Mouse (Mus musculus) adrenal gland, postnatal 10 days (tissue): ENCODE data around the gene Cox19. TPM values are rescaled to one million over a fixed set of nuclear protein-coding genes. Genes with fewer than 3 reads are reported as not detected.
"Not testable (repeated sequence)": the region's sequence is repeated elsewhere in the genome, so short reads cannot be mapped to it uniquely, and the experiment has no call there.

Experiments used
- DNase-seq: peaks from one replicate; pipeline ENCODE4 v3.0.0; 2021; ENCODE audit warnings: mixed read lengths
- total RNA-seq, 2 experiments: library from RNA; stranded (reverse); gene quantifications; 2 replicates each; pipeline ENCODE4 v1.2.3; 2021

Cox19 gene
- total RNA-seq, 2 experiments from 2014 or later, result 81.5 to 84.7 TPM

DNA sequence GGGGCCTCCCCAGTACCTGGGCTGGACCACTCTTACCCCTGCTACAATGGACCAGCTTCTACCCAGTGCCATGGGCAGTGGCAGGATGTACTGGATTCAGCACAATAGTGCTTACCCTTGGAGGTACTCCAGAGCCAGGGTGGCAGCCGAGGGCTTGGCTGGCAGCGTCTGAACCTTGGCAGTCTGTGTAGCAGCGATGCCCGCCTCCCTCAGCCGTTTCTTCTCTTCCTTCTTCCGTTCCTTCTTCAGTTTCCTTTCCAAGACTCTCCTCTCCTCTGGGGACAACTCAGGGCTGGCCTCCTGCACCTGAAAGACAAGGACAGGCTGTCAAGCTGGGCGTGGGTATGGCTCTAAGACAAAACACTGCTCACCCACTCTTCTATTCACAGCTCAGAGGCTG, 12.6 kb upstream of the Cox19 start:
- no peak for DNase-seq

DNA sequence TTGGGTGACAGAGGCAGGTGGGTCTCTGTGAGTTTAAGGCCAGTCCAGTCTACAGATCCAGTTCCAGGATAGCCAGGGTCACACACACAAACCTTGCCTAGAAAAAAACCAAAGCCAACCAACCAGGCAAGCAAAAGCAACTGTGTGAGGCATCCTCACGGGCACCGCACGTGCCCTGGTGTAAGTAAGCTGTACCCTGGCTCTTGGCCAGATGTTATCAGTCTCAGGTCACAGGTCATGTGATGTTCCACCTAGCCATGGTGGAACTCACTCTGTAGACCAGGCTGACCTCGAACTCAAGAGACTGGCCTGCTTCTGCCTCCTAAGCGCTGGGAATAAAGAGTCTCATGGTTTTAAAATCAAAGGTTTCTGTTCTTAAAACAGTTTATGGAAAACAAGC, 8.0 kb upstream of the Cox19 start:
- no peak for DNase-seq

DNA sequence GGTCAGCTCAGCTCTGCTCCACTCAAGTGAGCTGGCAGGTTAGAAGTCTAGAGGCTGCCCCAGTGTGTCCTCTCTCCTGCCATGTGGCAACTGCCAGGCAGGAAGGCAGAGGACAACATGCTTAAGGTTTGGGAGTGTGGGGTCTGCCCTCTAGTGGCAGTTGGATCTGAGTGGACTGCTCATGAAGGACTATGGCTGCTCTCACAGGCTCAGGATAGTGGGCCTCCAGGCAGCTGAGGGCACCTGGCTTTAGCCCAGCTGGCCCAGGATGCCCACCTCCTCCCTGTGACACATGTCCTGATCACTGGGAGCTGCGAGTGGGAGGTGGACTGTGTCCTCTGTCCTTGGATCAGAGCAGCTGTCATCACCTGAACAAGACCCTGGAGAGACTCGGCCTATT, 7.4 kb upstream of the Cox19 start:
- peak; percentile 50 for DNase-seq

DNA sequence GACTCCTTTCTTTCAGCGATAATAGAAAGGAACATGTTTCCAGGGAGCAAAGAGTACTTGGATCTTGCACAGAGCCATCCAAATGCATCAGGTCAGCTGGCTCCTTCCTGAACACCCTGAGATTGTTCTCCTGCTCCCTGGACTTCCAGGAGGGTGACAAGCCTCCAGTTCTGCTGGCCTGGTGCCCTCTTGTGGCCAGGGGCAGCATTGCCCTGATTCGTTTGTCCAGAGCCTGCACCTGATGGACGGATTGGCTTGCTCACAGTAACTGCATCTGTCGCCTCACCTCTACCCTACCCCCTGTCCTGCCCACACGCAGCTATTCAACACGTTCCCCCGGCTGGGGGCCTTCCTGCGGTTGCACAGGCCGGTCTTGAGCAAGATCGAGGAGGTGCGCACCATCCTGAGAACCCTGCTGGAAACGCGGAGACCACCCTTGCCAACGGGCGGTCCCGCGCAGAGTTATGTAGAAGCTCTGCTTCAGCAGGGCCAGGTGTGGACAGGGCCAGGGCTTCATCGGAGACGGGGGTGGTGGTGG, 4.1 kb upstream of the Cox19 start:
- peak; percentile 92 for DNase-seq

DNA sequence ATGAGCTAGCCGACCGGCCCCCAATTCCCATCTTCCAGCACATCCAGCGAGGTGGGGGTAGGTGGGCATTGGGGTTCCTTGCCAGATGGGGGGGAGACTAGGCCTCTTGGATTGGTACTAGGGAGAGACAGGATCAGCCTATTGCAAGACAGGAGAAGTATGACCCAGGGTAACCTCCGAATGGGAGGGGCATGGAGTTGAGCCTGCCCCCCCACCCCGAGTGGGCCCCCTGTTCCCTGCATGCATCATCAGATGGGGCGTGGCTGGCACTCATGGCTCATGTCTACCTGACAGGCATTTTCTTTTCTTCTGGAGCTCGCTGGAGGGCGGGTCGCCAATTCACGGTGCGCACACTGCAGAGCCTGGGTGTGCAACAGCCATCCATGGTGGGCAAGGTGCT, 2.7 kb upstream of the Cox19 start:
- DNase-seq, result no peak

DNA sequence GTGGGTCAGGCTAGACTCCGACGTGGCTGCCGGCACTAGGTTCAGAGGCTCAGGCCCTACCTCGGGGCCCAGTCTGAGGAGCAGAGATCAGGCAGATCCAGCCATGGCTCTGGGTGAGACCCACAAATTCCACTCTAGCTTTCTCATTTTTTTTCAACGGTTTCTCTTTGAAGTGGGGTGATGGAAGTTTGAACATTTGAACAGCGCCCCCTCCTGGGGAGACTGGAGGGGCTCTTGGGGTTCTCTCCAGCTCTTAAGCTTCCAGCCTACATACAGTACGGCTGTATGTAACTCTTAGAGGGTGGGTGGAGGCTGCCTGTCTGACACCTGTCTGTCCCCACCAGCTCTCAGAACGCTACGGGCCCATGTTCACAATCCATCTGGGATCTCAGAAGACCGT, 2.3 kb upstream of the Cox19 start:
- peak; percentile 47 for DNase-seq

DNA sequence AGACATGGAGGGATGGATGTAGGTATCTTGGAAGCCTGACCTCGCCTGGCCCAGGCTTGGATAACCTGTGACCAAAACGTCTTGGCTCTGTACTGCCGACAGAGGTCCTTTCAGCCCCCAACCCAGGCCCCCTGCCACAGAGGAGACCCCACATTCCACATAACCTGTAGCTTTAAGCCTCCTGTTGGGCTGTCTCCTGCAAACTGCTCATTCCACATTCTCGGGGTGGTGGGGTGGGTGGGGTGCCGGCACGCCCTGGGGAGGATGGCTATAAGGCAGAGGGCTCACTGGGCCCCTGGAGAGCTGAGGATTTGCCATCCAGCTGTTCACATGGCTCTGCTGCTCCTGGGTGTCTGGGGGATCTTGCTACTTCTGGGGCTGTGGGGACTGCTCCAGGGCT, 1.1 kb upstream of the Cox19 start, which contains the start of gene Cyp2w1:
Cyp2w1 (plus strand) TSS at position 301 of the 400 bp plus-strand sequence.
- DNase-seq, result no peak

DNA sequence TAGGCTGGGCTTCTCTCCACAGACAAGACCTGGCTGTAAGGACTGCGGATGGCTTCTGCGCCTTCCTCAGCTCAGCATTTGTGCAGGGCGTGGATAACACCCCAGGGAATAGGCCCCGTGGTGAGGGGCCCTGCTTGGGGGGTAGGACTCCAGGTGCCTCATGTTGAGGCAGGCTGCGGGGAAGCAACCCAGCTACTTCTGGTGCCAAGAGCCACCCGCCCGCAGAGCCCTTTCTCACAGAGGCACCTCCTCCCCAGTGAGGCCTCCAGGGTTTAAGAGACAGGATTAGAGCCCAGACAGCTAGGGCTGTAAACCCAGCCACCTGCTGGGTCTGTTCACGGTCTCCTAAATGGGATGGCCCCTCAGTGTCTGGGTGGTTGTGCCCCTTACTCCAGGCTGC, 410 bp upstream of the Cox19 start:
- no peak for DNase-seq

DNA sequence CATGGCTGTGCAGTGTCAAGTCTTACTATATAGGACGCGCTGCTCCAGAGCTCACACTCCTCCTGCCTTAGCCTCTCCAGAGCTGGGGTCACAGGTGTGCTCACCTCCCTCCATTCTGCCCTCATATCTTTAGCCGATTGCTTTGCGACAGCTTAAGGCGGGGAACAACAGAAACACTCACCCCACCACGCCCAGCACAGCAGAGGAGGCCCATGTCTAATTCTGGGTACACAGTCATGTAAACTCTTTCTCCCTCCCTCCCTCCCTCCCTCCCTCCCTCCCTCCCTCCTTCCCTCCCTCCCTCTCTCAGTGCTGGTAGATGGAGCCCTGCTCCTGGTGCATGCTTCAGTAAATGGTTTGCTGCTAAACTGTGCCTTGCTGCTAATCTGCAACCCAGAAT, 1.5 kb downstream of the Cox19 start:
- no peak for DNase-seq

DNA sequence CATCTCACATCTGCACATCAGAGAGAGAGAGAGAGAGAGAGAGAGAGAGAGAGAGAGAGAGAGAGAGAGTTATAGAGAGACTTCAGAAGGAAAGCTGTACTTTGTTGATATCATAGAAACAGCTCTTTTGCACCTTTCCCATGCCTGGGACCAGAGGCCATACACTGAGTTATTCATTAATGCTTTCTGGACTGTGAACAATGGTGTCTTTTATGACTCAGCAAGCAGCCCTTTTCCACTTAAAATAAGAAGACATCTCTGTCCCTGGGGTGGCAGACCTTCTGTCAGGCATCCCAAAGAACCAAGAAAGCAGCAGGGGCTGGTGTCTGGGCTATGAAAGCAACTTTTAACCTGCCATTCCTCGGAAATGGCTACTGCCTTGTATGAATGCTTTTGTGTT, 4.0 kb downstream of the Cox19 start:
- no peak for DNase-seq

DNA sequence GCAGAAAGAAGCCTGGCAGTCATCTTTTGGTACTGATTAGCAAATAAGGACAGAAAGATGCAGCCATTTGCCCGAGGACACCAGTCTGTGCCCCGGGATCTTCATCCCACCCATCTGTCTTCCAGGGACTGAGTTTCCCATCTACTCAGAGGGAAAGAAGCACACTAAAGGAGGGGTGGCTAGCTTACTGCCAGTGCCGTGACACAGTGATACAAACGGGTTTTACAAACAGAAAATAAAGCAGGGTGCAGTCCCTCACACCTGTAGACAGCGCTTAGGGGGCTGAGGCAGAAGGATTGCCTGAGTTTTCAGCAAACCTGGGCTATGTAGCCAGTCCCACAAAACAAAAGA, 5.9 kb downstream of the Cox19 start:
- DNase-seq, result no peak

DNA sequence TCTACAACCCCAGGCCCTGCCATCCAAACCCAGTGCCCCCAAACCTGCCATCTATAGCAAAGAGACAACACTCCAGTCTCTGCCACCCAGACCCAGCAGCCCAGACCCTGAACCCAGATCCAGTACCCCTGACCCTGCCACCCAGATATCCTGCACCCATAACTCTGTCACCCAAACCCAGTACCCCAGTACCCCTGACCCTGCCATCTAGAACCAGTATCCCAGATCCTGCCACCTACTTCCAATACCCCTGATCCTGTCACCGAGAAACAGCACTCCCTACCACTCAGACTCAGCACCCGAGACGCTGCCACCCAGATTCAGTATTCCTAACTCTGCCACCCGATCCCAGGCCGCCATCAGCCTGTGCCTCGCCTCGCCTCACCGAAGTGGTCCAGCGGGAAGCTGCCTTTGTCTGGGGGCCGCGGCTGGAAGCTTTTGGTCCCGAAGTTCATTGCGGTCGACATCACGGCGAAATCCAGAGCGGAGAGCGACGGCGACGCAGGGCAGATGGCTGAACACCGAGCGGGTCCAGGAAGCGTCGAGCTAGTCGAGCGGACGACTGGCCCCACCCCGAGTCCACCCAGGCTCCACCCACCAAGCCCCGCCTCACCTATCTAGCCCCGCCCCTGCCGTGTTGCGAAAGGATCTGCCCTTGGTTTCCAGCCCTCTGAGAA, 6.4 kb downstream of the Cox19 start:
- peak; percentile 99 for DNase-seq

DNA sequence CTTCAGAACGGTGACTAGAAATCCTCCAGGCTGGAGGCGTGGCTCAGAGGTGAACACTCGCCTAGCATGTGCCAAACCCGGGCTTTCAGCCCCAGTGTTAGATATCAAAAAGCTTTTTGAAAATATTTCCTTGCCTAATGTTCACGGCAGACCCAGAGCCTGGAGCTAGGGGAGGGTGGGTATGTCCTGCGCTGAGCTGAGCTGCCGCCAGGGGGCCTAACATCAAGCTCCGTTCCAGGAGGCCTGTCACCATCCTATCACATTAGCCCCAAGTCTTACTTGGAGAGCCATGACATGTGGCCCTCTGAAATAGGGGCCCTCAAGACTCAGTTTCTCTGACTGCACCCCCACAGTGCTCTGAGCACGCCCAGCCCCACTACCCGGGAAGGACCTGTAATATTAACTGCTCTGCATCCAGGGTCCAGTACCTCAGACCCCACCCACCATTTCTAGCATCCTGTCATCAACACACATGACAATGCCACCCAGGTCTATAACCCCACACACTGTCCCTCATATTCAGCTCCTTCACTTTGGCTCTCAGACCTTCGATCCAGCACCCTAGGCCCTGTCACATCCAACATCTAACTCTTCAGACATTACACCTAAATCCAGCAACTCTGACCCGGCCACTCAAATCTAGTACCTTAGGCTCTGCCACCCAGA, 7.1 kb downstream of the Cox19 start:
- peak; percentile 88 for DNase-seq

DNA sequence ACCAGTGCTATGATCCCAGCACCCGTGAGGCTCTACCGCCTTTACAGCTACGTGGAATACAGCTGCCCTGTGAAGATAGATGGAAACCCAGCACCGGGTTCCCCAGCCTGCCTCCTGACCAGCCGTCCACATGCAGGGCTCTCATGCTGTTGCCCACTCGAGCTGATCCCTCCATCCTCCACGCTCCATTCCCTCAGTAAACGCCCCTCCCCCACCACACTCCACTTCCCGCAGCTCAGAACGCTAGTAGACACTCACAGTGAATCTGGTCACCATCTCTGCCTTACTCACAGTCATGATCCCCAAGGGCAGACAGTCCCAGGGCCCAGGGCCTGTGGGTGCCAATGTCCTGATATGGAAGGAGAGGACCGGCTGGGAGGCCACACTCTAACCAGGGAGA, 12.3 kb downstream of the Cox19 start:
- DNase-seq, result no peak

DNA sequence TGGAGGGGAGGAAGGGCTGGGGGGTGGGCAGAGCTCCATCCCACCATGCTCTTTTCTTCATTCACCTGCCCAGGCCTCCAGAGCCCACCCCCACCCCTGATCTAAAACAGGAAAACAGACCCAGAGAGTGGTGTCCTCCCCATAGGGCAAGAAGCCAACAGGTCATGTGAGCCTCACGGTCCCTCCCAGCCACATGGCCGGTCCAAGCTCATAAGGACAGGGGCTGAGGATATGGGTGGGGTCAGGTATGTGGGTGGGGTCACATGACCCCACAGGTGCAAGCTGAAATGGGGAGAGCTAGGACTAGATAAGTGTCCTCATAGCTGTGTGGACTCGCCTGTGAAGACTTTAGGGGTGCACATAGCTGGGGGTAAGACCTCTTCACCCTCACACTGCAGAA, 12.8 kb downstream of the Cox19 start:
- DNase-seq, result no peak

DNA sequence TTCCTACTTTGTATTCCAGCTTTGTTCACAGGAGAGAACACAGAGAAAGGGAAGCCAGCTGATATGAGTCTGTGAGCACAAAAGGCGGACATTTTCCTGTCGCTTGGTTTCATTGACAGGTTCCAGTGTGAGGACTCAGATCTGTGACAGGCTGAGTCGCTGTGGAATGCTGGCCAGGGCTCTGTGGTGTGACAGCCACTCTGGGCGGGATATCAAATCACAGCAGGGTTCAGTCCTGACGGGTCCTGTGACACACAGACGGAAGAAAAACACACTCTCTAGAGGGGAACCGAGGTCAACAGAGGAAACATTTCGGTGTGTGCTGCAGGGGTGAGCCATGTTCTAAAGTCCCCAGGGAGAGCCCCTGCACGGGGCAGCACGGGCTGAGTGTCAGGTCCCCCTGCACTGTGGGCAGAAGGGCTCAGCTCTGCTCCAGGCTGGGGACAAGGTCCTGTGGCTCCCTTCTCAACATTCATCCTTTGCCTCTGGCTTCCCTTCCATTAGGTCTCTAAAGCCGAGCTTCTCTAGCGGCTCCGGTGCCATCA, 13.3 kb downstream of the Cox19 start:
- DNase-seq, result no peak

DNA sequence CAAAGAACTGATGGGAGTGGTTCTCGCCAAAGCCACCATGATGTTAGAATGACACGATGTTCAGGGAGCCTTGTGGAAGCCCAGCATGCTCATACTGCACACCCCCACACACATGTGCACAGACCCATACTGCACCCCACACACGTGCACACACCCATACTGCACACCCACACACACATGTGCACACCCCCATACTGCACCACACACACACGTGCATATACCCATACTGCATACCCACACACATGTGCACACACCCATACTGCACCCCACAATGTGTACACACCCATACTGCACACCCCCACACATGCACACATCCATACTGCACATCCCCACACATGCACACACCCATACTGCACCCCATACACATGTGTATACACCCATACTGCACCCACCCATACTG, 15.6 kb downstream of the Cox19 start:
- no peak for DNase-seq

DNA sequence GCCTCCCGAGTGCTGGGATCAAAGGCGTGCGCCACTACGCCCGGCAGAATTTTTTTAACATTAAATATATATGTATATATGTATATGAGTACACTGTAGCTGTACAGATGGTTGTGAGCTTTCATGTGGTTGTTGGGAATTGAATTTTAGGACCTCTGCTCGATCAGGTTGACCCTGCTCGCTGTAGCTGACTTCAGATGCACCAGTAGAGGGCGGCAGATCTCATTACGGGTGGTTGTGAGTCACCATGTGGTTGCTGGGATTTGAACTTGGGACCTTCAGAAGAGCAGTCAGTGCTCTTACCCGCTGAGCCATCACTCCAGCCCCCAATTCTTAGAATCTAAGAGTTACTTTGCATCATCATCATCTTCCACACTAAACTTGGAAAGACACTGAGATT, 16.8 kb downstream of the Cox19 start:
- not testable (repeated sequence) for DNase-seq

DNA sequence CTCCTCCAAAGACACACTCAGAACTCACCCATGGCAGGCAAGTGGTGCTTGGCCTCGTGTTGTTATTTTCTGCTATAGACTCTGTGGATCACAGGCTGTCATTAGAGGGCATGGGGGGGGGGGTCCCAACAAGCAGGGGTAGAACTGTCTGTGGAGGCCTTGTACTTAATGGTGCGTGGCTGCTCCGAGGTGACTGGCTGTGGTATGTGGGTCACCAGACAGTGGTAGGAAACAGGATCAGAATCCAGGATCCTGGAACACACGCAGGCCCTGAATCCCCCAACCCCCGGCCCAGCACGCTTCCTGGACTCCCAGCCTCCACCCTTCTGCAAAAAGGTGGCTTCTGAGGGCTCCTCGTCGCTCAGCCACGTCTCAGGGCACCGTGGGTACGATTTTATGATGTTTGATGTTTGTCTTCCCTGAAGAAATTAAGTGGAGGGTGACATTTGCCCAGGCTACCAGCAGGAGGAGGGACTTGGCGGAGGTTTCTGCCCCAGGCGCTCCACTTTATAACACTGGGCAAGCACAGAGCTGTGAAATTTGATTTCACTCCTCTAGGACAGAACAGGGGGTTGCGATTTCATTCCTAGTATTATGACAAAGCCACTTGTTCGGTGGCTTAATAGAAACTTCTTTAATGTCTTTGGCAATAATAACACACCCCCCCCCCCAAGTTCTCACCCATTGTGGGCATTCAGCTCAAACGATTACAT, 17.8 kb downstream of the Cox19 start:
- DNase-seq, result peak; percentile 45

DNA sequence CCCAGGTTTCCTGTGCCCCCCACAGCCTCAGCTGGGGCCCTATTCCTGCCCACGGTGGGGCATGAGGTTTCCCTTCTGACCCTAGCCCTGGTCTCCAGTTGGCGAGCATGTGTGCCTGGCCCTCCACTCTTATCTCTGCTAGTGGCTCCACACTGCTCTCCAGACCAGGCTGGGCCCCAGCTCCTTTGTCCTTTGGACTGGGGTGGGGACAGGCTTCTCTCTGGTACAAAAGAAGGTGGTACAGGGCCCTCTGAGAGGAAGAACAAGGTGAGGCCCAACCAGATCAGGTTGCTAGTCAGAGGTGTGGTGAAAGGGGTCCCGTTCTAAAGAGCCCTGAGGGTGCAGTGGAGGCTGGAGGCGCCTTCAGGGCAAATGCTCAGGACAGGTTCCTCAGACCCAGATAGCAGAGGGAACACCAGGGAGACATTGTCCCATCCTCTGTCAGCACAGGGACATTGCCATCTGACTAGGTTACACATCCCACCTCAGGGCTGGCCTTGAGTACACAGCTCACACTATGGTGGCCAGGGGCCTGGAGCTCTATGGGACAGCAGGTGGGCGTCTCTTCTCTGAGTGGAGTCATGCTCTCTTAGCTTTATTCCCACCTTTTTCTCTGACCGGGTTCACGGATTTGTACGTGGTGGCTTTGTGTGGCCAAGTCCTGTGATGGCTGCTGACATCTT, 18.5 kb downstream of the Cox19 start:
- DNase-seq, result no peak

DNA sequence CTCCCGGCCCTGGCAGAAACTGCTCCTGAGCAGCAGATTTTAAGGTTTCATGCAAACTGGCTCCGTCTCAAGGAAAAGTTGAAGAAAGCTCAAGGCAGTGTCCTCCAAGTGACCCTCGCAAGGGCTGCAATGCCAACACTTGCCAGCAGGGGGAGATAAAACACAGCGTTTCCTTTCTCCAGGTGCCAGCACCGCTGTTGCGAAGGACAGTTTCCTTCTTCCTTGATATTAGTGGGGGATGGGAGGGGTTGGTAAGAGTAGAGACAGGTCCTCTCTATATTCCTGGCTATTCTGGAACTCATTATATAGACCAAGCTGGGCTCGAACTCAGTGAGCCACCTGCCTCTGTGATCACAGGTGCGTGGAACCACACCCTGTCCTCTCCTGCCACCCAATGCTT, 19.5 kb downstream of the Cox19 start:
- peak; percentile 92 for DNase-seq

DNA sequence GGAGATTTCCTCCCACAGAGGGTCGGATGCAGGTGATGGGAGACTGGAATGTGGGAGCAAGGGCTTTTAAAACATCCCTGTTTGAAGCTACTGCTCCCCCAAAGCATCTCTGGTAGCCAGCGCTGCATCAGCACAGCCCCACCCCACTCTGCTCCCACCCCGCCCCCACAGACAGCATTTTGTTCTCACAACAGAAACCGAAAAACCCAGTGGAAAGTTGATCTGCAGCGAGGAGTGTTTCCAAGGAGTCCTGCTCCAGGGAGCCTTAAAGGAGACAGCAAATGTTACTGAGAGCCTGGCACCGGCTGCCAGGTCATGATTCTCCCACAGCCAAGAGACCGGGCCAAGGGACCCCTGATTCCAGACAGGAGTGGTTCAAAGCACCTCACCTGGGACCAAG, 20.5 kb downstream of the Cox19 start:
- DNase-seq, result no peak

DNA sequence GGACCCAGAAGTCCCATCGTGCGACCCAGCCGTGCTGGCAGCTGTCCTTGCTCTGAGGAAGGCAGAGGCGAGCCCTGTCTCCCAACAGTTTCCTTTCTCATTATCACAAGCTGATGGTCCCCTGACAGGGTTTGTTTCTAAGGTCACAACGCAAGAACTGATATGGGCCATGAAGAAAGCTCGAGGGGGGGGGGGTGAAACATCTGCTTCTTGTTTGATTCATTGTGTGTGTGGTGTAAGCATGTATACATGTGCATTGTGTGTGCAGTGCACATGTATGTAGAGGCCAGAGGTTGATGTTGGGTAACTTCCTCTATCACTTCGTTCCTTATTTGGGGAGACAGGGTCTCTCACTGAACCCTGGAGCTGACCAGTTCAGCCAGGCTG, 23.6 kb downstream of the Cox19 start:
- DNase-seq, result no peak
